Mouse (Mus musculus) stomach, postnatal 0 days (tissue): ENCODE measurements around the gene Hk3.

Source experiments
- CTCF ChIP-seq: IDR thresholded peaks from 2 replicates; pipeline ENCODE4 v1.5.1; 2016; ENCODE audit warnings: antibody characterized with exemption, low read depth, mild to moderate bottlenecking, moderate library complexity
- EP300 ChIP-seq: optimal IDR thresholded peaks from 2 replicates; pipeline ENCODE3; 2016; ENCODE audit warnings: antibody characterized with exemption

DNA sequence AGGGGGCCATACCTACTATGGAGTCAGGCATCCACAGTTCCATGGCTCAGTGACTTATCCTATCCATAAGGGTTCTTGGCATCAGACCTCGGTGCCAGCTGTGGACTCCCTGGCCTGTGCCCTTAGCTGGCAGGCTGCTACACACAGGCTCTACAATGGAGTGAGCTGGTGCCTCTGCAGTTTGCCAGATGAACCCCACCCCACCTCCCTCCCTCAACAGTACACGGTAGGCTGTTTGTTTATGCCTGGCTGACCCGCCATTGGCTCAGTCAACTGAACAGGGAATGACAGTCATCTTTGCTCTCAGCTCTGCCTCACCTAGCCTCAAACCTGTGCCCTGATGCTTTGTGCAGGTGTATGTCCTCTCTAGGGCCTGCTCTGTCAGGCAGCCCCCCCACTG lies 45.6 kb downstream of the Hk3 start:
- TF ChIP-seq CTCF = no peak
- no peak for TF ChIP-seq EP300
